Mouse (Mus musculus) layer of hippocampus, adult 9-10 months (tissue): ENCODE measurements around the gene Meis1.

Experiments
- DNase-seq: peaks from one replicate; pipeline ENCODE4 v3.0.0; 2022; ENCODE audit warnings: low spot score

Gene Meis1

DNA sequence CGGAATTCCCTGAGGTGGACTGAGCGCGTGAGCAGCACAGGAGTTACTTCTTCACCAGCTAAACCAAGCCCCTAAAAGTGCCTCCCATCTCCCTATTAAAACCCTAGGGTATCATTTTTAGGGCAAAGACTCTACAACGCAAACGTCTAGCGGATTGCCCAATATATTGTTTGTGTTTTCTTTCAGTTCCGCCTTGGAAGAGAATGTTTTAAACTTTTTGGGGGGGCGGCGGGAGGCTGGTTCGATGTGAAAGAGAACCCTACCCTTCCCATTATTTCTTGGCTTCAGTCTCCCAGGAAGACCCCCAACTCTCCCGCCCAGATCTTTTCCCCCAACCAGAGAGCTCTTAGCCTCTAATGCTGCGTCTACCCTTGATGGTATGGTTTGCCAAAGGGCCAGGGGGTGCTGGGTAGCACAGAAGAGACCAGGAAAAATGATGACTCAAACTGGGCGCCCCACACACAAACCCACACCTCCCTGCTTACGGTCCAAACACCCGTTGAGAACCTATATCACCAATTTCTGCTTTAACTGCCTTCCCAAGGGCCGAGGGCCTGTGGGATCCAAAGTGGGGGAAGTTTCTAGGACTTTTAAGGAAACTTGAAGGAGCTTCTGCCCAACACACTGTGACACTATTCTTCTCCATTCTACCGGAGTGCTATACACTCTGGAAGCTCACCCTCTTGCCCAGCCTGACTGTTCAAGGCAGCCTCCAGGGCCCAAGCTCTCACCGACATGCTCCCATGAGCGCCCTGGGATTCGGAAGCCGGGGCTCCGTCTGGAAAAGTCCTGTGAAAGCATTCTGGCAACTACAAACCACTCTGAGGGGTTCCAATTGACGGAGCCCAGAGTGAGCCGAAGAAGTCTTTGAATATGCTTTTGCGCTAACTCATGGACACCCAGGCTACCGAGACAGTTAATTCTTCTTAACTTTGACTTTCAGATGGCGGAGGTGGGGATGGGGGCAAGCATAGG lies 142.6 kb downstream of the Meis1 start:
- no peak for DNase-seq

DNA sequence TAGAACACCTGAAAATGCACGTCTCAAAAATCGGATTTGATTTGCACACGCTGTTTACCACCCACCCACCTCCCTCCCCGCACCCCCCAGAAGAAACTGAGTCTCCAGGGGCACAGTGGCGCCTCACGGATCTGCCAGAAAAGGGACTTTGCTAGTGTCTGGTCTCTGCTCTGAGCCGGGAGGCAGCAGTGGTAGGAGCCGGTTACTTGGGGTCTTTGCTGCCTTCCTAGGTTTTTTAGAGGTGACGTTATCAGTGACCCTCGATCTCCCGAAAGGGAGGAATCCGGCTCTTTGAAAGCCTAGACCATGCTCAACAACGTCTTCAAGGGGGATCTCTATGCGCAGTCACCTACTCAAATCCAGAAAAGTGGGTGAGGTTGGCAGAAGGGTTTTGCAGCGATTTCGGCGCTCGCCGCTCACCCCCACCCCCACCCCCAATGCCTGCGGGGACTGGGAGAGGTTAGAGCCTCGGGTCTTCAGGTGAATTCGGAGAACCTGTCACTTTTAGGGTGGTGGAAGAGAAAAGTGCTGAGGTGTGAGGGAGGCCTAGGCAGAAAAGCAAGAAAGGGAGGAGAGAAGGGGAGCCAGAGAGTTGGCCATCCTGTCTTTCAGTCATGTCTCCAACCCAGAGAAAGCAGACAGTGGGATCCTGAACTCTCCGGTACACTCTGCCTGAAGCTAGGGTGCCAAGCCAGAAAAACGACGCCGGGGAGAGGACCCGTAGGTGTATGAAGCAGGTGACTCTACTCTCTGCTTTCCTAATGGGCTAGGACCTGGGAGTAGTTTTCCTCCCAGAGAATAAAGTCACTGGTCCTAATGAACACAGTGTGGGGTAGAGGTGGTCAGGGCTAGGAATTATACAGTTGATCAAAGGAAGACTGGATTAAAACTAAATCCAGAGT lies 143.5 kb downstream of the Meis1 start:
- no peak for DNase-seq

DNA sequence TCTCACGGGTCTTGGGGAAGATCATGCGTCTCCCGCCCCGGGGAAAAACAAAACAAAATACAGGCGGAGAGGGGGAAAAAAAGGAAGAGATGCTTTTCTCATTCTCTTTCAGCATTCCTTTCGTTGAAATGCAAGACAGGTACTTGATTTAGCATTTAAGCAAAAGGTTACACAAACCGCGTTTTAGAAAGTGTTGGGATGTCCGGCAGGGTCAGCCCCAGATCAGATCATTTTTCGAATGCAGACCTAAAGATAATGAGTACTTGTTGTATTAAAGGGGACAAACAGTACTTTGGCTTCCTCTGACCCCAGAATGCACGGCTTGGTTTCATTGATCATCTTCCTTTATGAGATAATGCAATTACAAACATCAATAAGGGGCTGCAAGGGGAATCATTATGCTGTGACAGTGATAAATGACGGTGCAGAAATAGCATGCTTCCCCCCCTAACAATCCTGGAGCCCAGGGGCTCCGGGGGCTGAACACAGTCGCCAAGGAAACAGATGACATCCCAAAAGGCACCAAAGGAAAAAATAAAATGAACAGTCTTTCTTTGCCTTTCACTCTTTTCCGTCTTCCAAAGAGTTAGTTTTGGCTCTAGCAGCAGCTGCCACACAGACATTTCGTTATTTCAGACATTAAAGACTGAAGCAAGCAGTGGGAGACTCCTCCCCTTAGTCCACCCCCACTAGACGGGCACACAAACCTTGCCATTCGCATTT lies 144.3 kb downstream of the Meis1 start:
- no peak for DNase-seq

DNA sequence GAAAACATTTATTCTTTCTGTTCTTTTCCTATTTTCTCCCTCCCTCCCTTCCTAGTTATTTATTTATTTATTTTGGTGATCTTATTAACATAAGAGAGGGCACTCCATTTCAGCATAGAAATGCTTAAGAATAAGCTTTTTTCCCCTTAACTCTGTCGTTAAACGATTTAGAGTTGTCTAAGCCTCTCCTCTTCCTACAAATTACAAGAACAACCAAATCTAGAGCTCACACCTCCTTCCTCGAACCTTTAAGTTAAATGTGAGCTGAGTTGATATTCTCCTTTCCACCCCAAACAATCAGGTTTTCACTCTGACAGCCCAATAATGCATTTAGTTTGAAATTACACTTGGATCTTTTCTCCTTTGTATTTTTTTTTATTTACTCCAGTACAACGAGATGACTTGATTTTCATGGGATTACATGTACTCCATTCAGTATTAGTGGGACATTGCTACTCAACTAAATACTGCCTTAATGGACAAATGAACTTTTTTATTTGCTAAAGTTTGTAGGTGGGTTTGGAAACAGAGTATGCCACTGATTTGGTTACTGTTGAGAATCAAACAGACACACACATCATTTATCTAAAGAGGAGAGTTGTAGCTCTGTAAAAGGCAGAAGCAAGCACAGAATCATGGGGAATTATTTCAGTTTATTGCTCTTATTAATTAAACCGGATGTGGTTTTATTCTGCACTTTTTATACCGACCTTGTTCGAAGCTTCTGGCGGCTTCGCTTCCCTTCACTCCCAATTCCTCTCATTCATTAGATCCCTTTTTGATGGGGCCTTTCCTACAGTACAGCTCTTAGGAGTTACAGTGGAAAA lies 145.1 kb downstream of the Meis1 start:
- no peak for DNase-seq

DNA sequence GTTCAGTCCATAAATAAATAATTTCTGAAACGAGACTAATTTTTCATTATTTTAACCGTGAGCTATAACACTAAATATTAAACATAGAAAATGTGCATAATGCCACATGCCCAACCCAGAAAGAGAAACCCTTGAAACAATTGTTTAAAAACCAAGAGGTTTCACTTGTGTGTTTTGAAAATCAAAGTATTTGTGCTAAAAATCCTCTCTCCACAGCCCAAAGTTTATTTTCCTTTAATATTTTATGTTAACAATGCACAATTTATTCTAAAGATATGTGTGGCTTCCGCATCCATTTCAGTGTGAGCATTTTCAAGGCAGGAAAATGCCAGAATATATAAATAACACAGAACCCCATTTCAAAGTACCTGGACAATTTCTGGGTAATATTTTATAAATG lies 146.0 kb downstream of the Meis1 start:
- no peak for DNase-seq

DNA sequence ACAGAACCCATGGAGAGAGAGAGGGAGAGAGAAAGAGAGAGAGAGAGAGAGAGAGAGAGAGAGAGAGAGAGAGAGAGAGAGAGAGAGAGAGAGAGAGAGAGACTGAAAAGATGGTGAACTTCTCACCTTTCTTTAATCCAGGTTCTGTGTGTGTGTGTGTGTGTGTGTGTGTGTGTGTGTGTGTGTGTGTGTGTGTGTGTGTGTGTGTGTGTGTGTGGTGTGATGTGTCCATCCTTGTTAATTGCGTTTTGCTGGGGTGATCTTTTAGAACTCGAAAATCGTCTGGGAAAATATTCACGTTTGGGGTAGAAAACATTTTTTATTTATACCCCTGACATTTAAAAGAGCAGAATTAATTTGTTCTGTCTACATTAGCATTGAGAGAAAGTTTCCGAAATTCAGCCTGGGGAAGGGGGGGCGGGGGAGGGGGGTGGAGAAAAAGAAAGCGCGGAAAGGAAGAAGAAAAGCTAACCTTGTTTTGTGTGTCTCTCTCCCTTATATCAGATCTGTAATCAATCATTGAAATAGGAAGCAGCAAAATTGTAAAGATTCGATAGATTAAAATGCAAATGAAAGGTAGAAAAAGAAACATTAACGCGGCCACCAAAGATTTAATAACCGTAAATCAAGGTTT lies 146.6 kb downstream of the Meis1 start:
- no peak for DNase-seq

DNA sequence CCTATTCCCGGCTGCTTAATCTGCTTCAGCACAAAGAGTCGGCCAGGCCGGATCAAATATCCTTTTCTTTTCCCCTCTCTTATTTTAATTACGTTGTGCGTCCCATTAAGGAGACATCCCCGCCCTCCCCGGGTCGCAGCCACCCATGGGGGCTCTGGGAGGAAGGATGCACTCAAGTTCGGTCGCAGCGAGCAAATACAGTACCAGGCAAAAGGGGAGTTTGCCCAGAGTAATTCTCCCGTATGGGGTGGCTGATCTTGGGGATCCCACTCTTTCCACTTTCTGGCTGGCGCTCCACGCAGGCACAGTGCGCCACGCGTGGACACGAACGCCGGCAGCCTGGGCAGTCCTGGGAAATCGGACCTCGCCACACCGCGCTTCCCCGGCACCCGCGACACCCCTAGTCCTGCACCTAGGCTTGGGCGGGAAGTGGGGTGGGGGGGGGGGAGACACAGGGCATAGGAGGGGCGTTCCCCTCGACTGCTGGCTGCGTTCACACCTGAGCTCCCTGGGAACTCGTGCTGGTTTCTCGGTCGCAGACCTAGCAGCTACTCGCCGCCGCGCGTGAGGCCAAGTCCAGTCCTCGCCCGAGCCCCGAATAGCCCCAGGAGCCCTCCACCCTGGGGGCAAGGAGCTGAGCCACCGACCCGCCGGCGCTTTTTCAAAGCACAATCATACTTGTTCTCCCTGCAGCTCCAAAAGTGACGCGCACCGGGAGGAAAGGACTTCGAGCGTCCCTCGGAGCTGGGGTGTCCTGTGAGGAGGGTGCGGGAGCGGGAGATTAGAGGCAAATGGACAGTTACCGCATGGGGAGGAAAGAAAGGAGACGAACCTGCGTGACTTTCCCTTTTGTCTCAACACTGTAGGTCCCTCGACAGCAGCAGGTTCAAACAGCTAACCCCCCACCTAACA lies 147.4 kb downstream of the Meis1 start:
- no peak for DNase-seq

DNA sequence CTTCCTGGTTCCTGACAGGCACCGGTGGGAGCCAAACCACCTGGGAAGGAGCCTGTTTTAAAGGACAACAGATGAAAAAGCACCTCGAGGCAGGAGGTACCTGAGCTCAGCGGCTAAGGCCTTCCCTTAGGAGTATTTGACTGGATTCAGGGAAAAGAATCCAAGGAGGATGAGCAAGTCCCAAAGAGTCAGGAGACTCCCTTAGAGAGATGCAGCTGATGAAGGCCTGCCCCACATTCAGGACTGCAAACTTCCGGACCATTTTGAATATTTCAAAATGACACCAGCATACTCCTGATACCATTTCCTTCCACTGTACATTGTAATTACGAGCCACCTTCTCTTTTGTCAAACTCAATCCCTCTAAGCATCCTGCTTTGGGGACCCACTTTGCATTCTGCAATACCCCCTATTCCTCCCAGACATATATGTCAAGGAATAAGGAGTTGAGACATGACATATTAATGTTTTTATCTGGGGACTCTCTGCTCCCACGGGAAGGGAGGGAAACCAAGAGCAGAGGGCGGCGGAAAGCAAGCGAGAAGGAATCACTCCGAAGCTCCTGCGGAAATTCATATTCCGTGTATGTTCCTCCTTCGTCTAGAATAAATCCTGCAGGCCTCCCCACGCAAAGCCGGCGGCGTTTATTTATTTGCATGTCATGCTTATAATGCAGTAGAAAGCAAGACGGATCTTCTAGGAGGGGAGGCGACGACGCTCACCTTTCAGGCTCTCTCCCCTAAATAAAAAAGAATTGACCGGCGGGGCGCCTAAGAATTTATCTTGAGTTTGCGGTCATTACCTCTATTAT lies 148.5 kb downstream of the Meis1 start:
- no peak for DNase-seq

DNA sequence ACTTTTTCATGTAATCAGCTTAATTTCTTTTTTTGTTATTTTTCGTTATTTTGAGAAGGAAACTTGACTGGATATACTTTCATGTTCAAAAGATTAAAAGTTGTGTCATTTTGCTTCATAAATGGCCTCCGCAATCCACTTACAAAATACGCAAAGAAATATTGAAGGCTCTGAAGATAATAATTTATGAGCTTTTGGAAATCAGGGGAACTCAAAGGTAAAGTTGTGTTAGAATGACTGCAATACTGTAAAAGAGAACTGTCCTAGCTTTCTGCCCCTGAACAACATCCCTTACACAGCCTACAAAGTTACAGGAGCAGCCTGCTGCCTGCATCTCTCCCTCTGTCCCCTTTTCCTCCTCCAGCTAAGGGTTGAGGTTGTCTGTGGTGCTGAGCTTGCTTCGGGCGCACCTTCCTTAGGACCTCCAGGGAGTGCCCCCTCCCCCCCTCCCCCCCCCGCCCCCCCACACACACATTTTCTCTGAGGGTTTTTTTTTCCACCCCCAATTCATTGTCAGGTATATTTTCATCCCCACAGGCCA lies 149.3 kb downstream of the Meis1 start:
- no peak for DNase-seq

DNA sequence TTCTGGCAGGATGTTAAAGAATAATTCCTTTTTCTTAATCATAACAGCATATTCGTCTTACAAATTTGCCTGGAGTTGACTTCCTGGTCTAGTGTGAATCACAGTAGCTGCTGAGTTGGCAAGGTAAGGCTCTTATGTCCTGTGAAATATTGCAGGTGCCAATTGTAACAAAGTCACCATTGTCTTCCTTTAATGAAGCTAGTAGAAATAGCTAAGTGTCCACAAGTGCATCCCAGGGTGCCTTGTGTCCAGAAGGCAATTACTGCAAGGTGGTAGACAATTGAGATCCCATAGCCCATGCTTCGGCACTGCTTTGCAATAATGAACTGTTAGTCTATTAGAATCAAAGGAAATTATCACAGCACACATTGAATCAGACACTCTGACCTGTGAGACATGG lies 151.1 kb downstream of the Meis1 start:
- DNase-seq = no peak

DNA sequence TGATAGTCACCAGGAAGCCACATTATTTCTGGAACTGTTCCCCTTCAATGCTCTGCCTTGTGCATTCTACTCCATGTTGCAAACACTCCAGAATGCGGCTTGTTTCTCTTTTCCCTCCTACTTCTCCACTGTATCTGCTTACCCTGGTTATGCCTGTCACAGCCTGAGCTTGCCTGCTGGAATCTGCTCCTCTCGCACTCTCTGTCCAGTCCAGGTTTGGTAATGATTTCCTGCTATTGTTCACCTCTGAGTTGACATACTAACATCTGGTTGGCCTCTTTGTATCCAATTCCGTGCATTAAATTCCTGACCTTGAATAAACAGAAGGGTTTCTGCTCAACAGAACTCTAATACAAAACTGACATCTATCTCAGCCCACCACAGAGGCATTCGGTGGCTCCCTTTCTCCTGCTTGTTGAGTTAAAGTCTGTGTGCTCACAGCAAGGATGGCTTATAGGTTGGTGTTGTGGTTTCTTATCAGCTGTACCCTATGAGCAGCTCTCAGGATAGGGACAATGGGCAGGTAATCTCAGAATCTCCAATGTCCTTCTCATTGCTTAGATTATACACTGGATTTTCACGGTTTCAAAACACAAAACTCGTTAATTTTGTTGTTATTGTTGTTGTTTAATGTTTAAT lies 152.5 kb downstream of the Meis1 start:
- no peak for DNase-seq

DNA sequence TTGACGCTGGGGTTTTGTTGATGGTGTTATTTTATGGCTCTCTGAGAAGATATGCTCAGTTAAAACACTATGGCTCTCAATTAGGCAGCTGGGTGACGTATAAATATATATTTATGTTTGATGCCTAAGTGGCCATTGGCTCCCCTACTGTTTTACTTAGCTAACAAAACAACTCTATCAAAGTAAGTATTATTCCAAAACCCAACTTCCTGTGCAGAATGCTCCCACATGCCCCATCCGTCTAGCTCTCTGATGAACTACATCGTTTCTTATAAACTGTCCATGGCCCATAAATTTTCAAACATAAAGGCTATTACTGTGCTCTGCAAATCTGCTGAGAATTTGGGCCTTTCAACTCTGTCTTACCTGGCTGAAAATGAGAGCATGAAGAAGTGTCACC lies 168.0 kb downstream of the Meis1 start:
- no peak for DNase-seq

DNA sequence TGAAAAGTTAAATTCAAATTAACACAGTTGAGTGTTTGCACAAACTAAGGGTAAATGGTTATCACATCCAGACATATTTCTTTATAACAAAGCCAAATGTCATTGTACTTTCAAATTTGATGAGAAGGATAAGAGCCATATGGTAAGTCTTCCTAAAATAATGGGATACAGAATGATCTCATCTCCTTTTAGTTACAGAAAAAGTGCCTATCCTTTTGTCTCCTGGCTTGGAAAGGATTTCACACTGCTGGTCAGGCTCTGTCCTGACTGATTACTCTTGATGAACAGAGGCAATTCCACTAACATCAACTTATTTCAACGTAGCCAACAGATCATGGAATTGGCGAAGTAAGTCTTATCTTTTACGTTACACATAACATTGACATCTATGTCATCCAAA lies 171.1 kb downstream of the Meis1 start:
- no peak for DNase-seq

DNA sequence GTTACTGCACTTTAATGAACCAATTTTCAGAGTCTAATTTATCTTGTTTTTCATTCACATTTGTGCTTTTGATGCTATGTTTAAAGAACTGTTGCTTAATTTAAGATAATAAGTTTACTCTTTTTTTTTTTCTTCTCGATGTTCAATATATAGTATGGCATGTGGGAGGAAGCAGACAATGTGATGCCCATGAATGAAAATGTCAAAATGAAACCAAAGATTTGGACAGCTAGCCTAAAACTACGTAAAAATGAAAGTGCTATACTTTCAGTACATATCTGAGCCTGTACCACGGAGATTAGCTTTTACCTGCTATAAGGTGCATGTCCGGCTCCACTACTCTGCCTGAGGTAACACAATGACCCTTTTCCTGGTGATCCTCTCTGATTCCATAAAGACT lies 172.3 kb downstream of the Meis1 start:
- no peak for DNase-seq

DNA sequence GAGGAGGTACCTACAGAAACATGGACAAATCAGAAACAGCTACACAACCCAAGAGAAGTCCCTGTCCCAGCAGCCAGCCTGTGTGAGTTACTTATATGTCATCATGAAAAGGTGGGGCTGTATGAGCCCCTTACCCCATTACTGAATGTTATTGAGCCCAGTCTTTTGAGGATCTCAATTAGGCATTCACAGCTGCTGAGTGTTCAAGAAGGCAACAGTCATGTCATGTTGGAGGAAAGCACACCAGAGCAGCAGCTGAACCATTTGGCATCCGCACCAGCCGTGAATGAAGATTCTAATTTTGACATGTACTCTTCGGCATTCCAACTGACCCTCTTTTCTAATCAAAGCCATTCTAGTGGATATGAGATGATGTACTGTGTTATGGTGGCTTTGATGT lies 172.9 kb downstream of the Meis1 start:
- no peak for DNase-seq

DNA sequence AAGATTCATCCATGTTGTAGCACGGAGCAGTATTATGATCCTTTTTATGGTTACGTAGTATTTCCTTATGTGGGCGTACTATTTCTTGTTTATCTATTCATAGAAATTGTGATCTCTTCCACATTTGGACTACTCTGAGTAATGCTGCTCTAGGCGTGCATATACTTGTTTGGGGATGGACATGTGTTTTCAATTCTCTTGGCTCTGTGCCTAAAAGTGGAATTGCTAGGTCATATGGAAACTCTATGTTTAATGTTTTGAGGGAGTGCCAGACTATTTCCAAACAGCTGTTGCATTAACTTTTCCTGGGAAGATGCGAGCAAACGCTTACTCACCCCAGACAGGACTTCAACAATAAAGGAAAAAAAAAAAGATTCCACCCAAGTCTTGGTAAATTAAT lies 173.3 kb downstream of the Meis1 start:
- DNase-seq = no peak

DNA sequence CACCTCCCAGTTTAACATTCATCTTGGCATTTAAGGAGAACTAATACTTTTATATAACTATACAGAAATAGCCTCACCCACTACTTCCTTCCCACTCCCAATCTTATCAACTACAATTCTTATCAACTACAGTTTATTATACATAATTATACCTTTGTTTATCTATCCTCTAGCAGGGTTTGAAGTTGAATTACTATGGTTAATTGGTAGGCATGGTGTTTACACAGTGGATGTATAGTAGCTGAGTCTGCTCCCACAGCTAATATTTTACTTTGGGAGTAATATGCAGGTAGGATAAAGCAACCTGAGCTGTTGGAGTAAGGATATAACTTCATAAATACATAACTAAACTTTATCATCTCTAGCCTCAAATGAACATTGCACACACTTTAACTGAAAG lies 188.7 kb downstream of the Meis1 start:
- no peak for DNase-seq
